Mouse (Mus musculus) E14TG2a.4 (cell line): Measurements from ENCODE around the gene Atxn3.

Source experiments
- CTCF ChIP-seq: conservative IDR thresholded peaks from 2 replicates; pipeline ENCODE4 v1.5.1; 2014; ENCODE audit warnings: low read length
- NANOG ChIP-seq: IDR thresholded peaks from 2 replicates; pipeline ENCODE4 v1.6.1; 2014; ENCODE audit warnings: borderline replicate concordance, low read length, mixed read lengths

- TF ChIP-seq CTCF (no peak), NANOG (no peak)
Measured at GRCm38 (mm10) chr12:101892832-101893231, 65.2 kb downstream of the Atxn3 start.
